Mouse (Mus musculus) urinary bladder, postnatal 10 days (tissue): ENCODE measurements at regions not wholly inside any gene's neighbourhood (a gene's known extent, or its start where the extent isn't known, plus 50 kb on each side); places are given as distances from the start of the nearest gene placed in this dataset.

ENCODE experiments used
- DNase-seq: peaks from one replicate; pipeline ENCODE4 v3.0.0; 2022; ENCODE audit warnings: low spot score

- DNase-seq, result no peak
Measured at GRCm38 (mm10) chr2:170294657-170295056, 133.0 kb downstream of the Bcas1 start.

- DNase-seq, result no peak
Measured at GRCm38 (mm10) chr2:170291841-170292655, 135.6 kb downstream of the Bcas1 start.

- DNase-seq, result no peak
Measured at GRCm38 (mm10) chr2:170289378-170289960, 138.2 kb downstream of the Bcas1 start.

- no peak for DNase-seq
Measured at GRCm38 (mm10) chr2:170288787-170289186, 138.9 kb downstream of the Bcas1 start.

- DNase-seq, result no peak
Measured at GRCm38 (mm10) chr2:170288196-170288595, 139.4 kb downstream of the Bcas1 start.

GRCm38 (mm10) chr2:170287301-170287885 lies 139.5 kb upstream of the Zfp217 start:
- DNase-seq, result no peak

GRCm38 (mm10) chr2:170286773-170287172 lies 138.9 kb upstream of the Zfp217 start:
- no peak for DNase-seq

- DNase-seq, result no peak
Measured at GRCm38 (mm10) chr2:170282463-170282862, 134.6 kb upstream of the Zfp217 start.

GRCm38 (mm10) chr2:170281311-170282008 lies 133.6 kb upstream of the Zfp217 start:
- DNase-seq, result no peak

GRCm38 (mm10) chr2:170280733-170281132 lies 132.8 kb upstream of the Zfp217 start:
- DNase-seq, result no peak

- no peak for DNase-seq
Measured at GRCm38 (mm10) chr2:170277896-170278295, 130.0 kb upstream of the Zfp217 start.

GRCm38 (mm10) chr2:170277182-170277767 lies 129.4 kb upstream of the Zfp217 start:
- DNase-seq, result no peak

- DNase-seq, result no peak
Measured at GRCm38 (mm10) chr2:170275687-170276086, 127.8 kb upstream of the Zfp217 start.

- no peak for DNase-seq
Measured at GRCm38 (mm10) chr2:170269926-170270577, 122.1 kb upstream of the Zfp217 start.

GRCm38 (mm10) chr2:170268080-170268479 lies 120.2 kb upstream of the Zfp217 start:
- no peak for DNase-seq

- no peak for DNase-seq
Measured at GRCm38 (mm10) chr2:170267152-170267551, 119.2 kb upstream of the Zfp217 start.

- no peak for DNase-seq
Measured at GRCm38 (mm10) chr2:170266407-170267101, 118.7 kb upstream of the Zfp217 start.

- no peak for DNase-seq
Measured at GRCm38 (mm10) chr2:170263594-170263993, 115.7 kb upstream of the Zfp217 start.

GRCm38 (mm10) chr2:170261191-170261590 lies 113.3 kb upstream of the Zfp217 start:
- DNase-seq, result no peak

- no peak for DNase-seq
Measured at GRCm38 (mm10) chr2:170259662-170260457, 112.0 kb upstream of the Zfp217 start.
